Mouse (Mus musculus) heart, postnatal 0 days (tissue): ENCODE results near the gene Hdac7. TPM values are rescaled to one million over a fixed set of nuclear protein-coding genes. Genes with fewer than 3 reads are reported as not detected.

Experiments used
- ATAC-seq: fragments of 200-750 bp; cut with Nextera tagmentation; 2 replicates; pipeline ENCODE4 v1.8.0; 2017; ENCODE audit warnings: low read depth, moderate number of reproducible peaks, moderate library complexity; ENCODE audit not compliant: insufficient read depth
- DNase-seq: peaks from one replicate; pipeline ENCODE4 v3.0.0-alpha.2; 2016; ENCODE audit warnings: low spot score
- H3K27ac ChIP-seq: fragments of 300-500 bp; sonication (generic); 2 replicates; pipeline ENCODE4 v1.5.1; 2014; ENCODE audit warnings: low read depth, mild to moderate bottlenecking
- H3K27me3 ChIP-seq: fragments of 300-500 bp; sonication (generic); 2 replicates; pipeline ENCODE4 v1.6.1; 2014; ENCODE audit warnings: low read length, mixed read lengths; ENCODE audit not compliant: control insufficient read depth, insufficient read depth
- H3K36me3 ChIP-seq: fragments of 300-500 bp; sonication (generic); replicated peaks from 2 replicates; pipeline ENCODE4 v1.6.1; 2014; ENCODE audit warnings: low read length, mixed read lengths; ENCODE audit not compliant: control insufficient read depth, insufficient read depth
- H3K4me1 ChIP-seq: fragments of 300-500 bp; sonication (generic); 2 replicates; pipeline ENCODE4 v1.6.1; 2014; ENCODE audit warnings: antibody characterized with exemption; ENCODE audit not compliant: control insufficient read depth, insufficient read depth
- H3K4me2 ChIP-seq: fragments of 300-500 bp; sonication (generic); 2 replicates; pipeline ENCODE4 v1.6.1; 2014; ENCODE audit warnings: low read depth, mild to moderate bottlenecking, low read length, moderate library complexity
- H3K4me3 ChIP-seq: fragments of 300-500 bp; sonication (generic); 2 replicates; pipeline ENCODE4 v1.5.1; 2014; ENCODE audit warnings: low read depth, low read length
- H3K9ac ChIP-seq: fragments of 300-500 bp; sonication (generic); replicated peaks from 2 replicates; pipeline ENCODE4 v1.6.1; 2014; ENCODE audit warnings: low read depth, low read length, mixed read lengths
- H3K9me3 ChIP-seq: fragments of 300-500 bp; sonication (generic); replicated peaks from 2 replicates; pipeline ENCODE4 v1.6.1; 2016; ENCODE audit warnings: low read length; ENCODE audit not compliant: control insufficient read depth
- CTCF ChIP-seq: IDR thresholded peaks from 2 replicates; pipeline ENCODE4 v1.5.1; 2016; ENCODE audit warnings: antibody characterized with exemption, control low read depth, low read depth
- EP300 ChIP-seq: IDR thresholded peaks from 2 replicates; pipeline ENCODE4 v1.6.1; 2016; ENCODE audit warnings: antibody characterized with exemption, low read depth
- WGBS: fragments of 180-500 bp; shearing (Covaris S2); extraction: QIAGEN DNeasy Blood & Tissue Kit; methylation state at CpG from one replicate; pipeline ENCODE4 v1.1.7; 2014; 5-methylcytosine and 5-hydroxymethylcytosine counted together
- polyA plus RNA-seq: library from polyadenylated mRNA; unstranded; fragments of >200 nt; fragmentation: Nextera tagmentation; extraction: Ambion mirVana; gene quantifications from 2 replicates; pipeline ENCODE4 v1.2.1, GENCODE M21; 2015
- total RNA-seq: library from RNA; depleted of rRNA; stranded (reverse); fragments of >200 nt; gene quantifications from 2 replicates; pipeline ENCODE4 v1.2.3, GENCODE M21; 2014; ENCODE audit warnings: low replicate concordance

Hdac7 gene
- total and polyA plus RNA-seq, 2 experiments from 2014 or later, result 15.6 to 34.4 TPM

DNA sequence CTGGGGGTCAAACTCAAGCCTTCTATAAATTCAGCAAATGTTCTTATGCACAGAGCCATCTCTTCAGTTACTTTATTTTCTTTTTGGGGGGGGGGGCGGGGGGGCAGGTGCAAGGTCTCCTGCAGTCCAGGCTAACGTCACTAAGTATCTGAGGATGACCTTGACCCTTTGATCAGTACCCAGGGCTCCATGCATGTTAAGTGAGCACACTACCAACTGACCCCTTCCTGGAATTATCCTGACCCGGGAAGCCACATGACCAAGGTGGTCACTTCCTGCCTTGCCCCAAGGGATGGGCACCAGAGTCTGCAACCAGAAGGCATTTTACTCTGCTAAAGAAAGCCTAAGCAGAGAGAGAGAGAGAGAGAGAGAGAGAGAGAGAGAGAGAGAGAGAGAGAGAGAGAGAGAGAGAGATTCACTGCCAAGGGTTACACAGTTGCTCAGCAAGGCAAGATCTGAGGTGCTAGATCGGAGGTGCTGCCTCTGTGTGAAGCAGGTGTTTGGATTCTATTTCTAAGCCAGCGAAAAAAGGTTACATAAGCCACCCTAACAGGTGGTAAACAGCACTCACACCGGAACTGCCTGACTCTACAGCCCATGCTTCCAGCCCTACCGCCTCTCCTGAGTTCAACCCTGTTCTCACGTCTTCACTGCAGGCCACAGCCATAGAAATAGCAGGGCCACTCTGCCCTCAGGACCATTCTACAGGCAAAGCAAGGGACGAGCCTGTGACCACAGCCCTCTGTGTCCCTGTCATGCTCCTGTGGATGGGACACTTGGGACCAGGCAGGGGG, 80.8 kb downstream of the Hdac7 start:
- H3K4me2 ChIP-seq, result peak overlapping the region; percentile 24
- H3K27me3 ChIP-seq, result no peaks in the 10 kb centered on the region
- DNase-seq (no peak), ATAC-seq (no peak)
- H3K9ac ChIP-seq, result no peak overlapping the region
- 64% methylated on average over 9 of the region's 9 CpGs for WGBS
- H3K36me3 ChIP-seq, result peaks cover 24% of the 10 kb centered on the region
- TF ChIP-seq CTCF (no peak), EP300 (no peak)
- H3K27ac ChIP-seq, result no peak overlapping the region
- H3K4me3 ChIP-seq, result no peak overlapping the region
- H3K4me1 ChIP-seq, result no peaks in the 10 kb centered on the region
- no peaks in the 10 kb centered on the region for H3K9me3 ChIP-seq

DNA sequence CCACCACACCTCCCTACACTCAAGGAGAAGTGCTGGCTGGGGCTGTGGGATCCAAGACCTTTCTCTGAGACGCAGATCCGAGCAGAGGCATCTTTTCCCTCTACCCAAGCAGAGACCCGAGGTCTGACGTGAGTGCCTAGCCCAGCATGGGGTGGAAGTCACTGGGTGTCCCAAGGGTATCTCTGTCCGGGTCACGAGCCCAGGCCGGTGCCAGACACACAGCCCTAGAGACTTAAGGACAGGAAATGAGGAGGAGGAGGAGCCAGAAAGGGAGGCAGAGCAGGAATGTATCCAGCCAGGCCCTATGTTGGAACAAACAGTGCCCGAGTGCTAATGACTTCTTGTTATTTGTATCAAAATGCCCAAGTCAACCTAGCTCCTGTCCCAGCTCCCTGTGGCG, 81.6 kb downstream of the Hdac7 start:
- DNase-seq (no peak), ATAC-seq (no peak)
- WGBS, result 50% methylated on average over 9 of the region's 9 CpGs
- H3K4me3 ChIP-seq, result no peak overlapping the region
- peaks cover 31% of the 10 kb centered on the region for H3K36me3 ChIP-seq
- no peaks in the 10 kb centered on the region for H3K27me3 ChIP-seq
- no peaks in the 10 kb centered on the region for H3K4me1 ChIP-seq
- H3K9ac ChIP-seq, result no peak overlapping the region
- H3K27ac ChIP-seq, result no peak overlapping the region
- H3K9me3 ChIP-seq, result no peaks in the 10 kb centered on the region
- peak overlapping the region; percentile 7; the same call in 1 of the 2 replicates for H3K4me2 ChIP-seq
- TF ChIP-seq EP300 (0 out of 2 replicates have a peak, but pooled peaks have one; percentile 28), CTCF (no peak)

DNA sequence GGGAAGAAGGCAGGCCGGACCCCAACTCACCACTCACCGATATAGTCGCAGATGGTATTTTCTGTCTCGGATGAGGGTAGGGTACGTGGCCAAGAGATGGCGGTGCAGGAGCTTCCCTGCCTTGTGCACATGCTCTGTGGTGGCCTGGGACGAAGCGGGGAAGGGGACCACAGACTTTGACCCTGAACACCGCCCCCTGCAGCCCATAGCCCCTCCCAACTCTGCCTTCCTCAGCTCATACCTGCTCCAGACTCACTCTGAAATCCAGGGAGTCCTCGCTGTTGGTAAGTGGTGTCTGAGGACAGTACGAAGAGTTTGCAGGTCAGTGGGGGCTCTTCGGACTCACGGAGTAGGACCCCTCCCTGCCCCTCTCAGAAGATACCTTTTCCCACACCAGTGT, 82.9 kb downstream of the Hdac7 start:
- Histone ChIP-seq H3K4me1 (no peaks in the 10 kb centered on the region), H3K9ac (no peak overlapping the region), H3K4me3 (no peak overlapping the region), H3K4me2 (no peak overlapping the region), H3K27ac (no peak overlapping the region), H3K27me3 (no peaks in the 10 kb centered on the region), H3K9me3 (no peaks in the 10 kb centered on the region), H3K36me3 (peaks cover 43% of the 10 kb centered on the region)
- TF ChIP-seq CTCF (no peak), EP300 (no peak)
- no peak for DNase-seq
- 74% methylated on average over 13 of the region's 13 CpGs for WGBS
- ATAC-seq, result no peak

DNA sequence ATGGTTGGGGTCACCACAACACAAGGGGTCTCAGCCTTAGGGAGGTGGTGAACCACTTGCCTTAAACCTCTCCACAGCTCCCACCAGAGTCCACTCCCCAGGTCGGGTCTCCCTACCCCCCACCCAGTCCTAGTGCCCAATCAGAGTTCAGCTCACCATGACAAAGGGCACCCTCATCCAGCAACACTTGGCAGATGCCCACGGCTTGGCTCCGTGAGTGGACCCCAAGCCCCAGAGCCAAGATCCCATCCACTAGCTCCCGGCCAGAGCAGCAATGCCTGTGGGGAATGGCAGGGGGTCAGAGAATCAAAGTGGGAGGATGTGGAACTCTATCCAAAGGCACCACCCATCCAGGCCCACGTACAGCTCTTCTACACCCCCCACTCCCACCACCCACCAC, 83.3 kb downstream of the Hdac7 start:
- Histone ChIP-seq H3K9ac (no peak overlapping the region), H3K4me3 (no peak overlapping the region), H3K4me2 (no peak overlapping the region), H3K27ac (no peak overlapping the region), H3K27me3 (no peaks in the 10 kb centered on the region), H3K9me3 (no peaks in the 10 kb centered on the region), H3K4me1 (no peaks in the 10 kb centered on the region), H3K36me3 (peaks cover 48% of the 10 kb centered on the region)
- no peak for TF ChIP-seq EP300
- TF ChIP-seq CTCF, result no peak
- WGBS, result 70% methylated on average over 5 of the region's 5 CpGs
- ATAC-seq, result no peak
- DNase-seq, result no peak

DNA sequence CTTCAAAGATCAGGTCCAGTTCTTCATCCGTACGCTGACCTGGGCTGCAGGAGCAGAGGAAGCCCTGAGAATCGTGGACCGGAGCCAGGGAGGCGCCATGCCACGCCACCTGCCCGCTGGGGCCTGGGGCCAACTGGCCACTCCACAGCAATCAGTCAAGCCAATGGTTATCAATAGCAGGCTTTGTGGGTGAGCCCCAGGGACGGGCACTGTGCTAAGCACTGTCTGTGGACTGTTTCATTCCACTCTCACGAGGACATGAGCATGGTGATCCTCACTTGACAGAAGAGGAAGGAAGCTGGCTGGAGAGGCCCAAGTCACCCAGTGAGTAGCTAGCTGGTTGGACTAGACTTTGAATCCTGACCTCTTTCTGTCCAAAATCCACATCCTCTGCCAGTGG, 84.3 kb downstream of the Hdac7 start:
- Histone ChIP-seq H3K27ac (no peak overlapping the region), H3K36me3 (peaks cover 48% of the 10 kb centered on the region), H3K27me3 (no peaks in the 10 kb centered on the region), H3K4me3 (no peak overlapping the region), H3K9me3 (no peaks in the 10 kb centered on the region), H3K4me1 (0 out of 2 replicates have a peak, but pooled peaks cover 2% of the 10 kb centered on the region), H3K4me2 (no peak overlapping the region), H3K9ac (no peak overlapping the region)
- no peak for TF ChIP-seq EP300
- TF ChIP-seq CTCF, result no peak
- 79% methylated on average over 9 of the region's 9 CpGs for WGBS
- DNase-seq, result no peak
- no peak for ATAC-seq

DNA sequence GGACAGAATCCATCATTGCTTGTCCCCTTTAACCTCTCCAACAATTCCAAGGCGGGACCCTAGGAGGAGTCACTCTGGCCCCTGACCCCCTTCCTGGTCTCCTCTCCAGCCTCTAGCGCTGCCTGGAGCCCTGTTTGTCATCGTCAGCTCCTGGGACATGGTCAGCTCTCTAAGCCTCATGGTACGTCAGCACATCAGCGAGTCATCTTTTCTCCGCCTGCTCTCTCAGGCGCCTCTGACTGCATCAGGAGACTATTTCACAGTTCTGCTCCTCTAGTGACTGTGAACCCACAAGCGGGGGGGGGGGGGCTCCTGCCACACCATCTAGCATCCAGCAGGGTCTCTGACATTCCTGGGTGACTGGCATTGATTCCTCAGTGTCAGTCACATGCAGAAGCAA, 88.9 kb downstream of the Hdac7 start:
- WGBS, result 51% methylated on average over 8 of the region's 8 CpGs
- Histone ChIP-seq H3K27ac (no peak overlapping the region), H3K4me1 (peaks cover 27% of the 10 kb centered on the region), H3K9ac (no peak overlapping the region), H3K27me3 (no peaks in the 10 kb centered on the region), H3K4me3 (no peak overlapping the region), H3K36me3 (peaks cover 43% of the 10 kb centered on the region), H3K4me2 (no peak overlapping the region), H3K9me3 (no peaks in the 10 kb centered on the region)
- ATAC-seq, result no peak
- TF ChIP-seq CTCF (no peak), EP300 (no peak)
- no peak for DNase-seq
